In the genomic region with DNA sequence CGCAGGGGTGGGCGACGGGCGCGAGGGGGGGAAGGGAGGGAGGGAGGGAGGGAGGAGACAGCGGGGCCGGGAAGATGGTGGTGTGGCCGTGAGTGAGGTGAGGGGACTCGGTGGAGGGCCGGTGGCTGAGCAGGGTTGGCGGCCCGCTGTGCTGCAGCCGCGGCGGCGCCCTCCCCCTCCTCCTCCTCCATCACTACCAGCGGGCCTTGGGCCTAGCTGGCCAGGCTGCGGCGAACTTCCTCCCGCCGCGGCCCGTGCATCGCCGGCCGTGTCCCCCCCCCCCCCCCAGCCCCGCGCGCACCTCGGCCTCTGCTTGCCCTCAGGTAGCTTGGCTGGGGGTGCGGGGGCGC, we compare ENCODE assay signal across 8 mouse cellular contexts. TPM values are rescaled to one million over a fixed set of nuclear protein-coding genes. Genes with fewer than 3 reads are reported as not detected.
DNase-seq lines count a peak whose midpoint lies in the region; ATAC-seq and TF ChIP-seq lines count a peak whose summit lies in the region.

No protein-coding gene starts in this region.

- peak; percentile 31 for ATAC-seq in granulocyte monocyte progenitor cell, adult 5-6 weeks (replicated peaks; ENCODE audit: poor library complexity, severe bottlenecking)

- TF ChIP-seq CTCF in kidney, adult 2 months (conservative IDR thresholded peaks at IDR 0.05; ENCODE audit: insufficient read depth, insufficient read length, low read depth, low read length), result no peak

- peak overlapping the region; percentile 95 for H3K4me3 ChIP-seq in kidney, adult 2 months (ENCODE audit: insufficient read depth, low read depth, low read length)

- no peaks in the 10 kb centered on the region for H3K27me3 ChIP-seq in kidney, adult 2 months (replicated peaks; ENCODE audit: control insufficient read depth, insufficient read depth, low read length)

- 1% methylated on average over 10 of the region's 32 CpGs for WGBS in kidney, adult 2 months

- TF ChIP-seq POLR2A in kidney, adult 2 months (IDR thresholded peaks at IDR 0.05; ENCODE audit: low read depth, low read length), result no peak

- DNase-seq in kidney, adult 11 months, result peak; percentile 52
- DNase-seq in kidney, postnatal 14 days, result no peak
- DNase-seq in T-cell, adult 2 months (ENCODE audit: low spot score), result peak; percentile 36
- peak; percentile 72 for DNase-seq in kidney, adult 2 months
- DNase-seq in lung, postnatal 10 days, result peak; percentile 65
- peak; percentile 36 for DNase-seq in skeletal muscle tissue, adult 2 months (ENCODE audit: low read depth, low spot score)
- no peak for DNase-seq in ovary, adult 18-20 months (ENCODE audit: low spot score)

- peaks cover 7% of the 10 kb centered on the region; the same call in 1 of the 2 replicates for H3K36me3 ChIP-seq in kidney, adult 2 months (ENCODE audit: control insufficient read depth, insufficient read depth, low read length)

- H3K4me1 ChIP-seq in kidney, adult 2 months (ENCODE audit: control insufficient read depth, insufficient read depth, low read length), result peaks cover 16% of the 10 kb centered on the region

- peak overlapping the region; percentile 94 for H3K27ac ChIP-seq in kidney, adult 2 months (ENCODE audit: insufficient read depth, low read depth, low read length)

RNA-seq across cellular contexts. Expression of a gene that starts 2.4 kb away (rescaled TPM):
- total RNA-seq in granulocyte monocyte progenitor cell, adult 5-6 weeks (2014; fragmentation: Nextera tagmentation), result 105 and 147 TPM in 2 replicates
- 84.2 and 93.6 TPM in 2 replicates for total RNA-seq in granulocyte monocyte progenitor cell, adult 5-6 weeks (2017)
- 17.6 and 19.6 TPM in 2 replicates for polyA plus RNA-seq in kidney, adult 2 months (2012; rRNA removed)

RNA-seq across cellular contexts. Expression of a gene that starts 59.5 kb away (rescaled TPM):
- not detected in 2 replicates for total RNA-seq in granulocyte monocyte progenitor cell, adult 5-6 weeks (2014; fragmentation: Nextera tagmentation)
- total RNA-seq in granulocyte monocyte progenitor cell, adult 5-6 weeks (2017), result not detected in 2 replicates
- polyA plus RNA-seq in kidney, adult 2 months (2012; rRNA removed), result 35.3 and 43.5 TPM in 2 replicates

Comparison
In these comparisons a context has a peak if more than half of its experiments do, and no peak if none do; other contexts are left out.
1. DNase-seq: peak in kidney, adult 11 months (single experiment), T-cell, adult 2 months (single experiment), kidney, adult 2 months (single experiment), lung, postnatal 10 days (single experiment) and skeletal muscle tissue, adult 2 months (single experiment); none in kidney, postnatal 14 days (single experiment) and ovary, adult 18-20 months (single experiment).